Mouse (Mus musculus) G1E (cell line): ENCODE measurements around the gene Rccd1. TPM values are rescaled to one million over a fixed set of nuclear protein-coding genes. Genes with fewer than 3 reads are reported as not detected.
A peak's percentile ranks its signal among the peaks of the same experiment; 100 is the strongest.
"Not testable (repeated sequence)": the region's sequence is repeated elsewhere in the genome, so short reads cannot be mapped to it uniquely, and the experiment has no call there.

ENCODE experiments used
- ATAC-seq: 2 replicates; pipeline ENCODE4 v1.8.0; 2016; ENCODE audit warnings: mild to moderate bottlenecking; ENCODE audit not compliant: insufficient number of reproducible peaks, poor library complexity, low FRiP score, severe bottlenecking; ENCODE audit errors: extremely low read depth
- DNase-seq: peaks from one replicate; pipeline ENCODE4 v3.0.0; 2012; ENCODE audit warnings: low spot score
- H3K27me3 ChIP-seq: 2 replicates; pipeline ENCODE4 v1.6.1; 2012; ENCODE audit warnings: mild to moderate bottlenecking, low read length, inconsistent platforms; ENCODE audit not compliant: insufficient read depth
- H3K36me3 ChIP-seq: replicated peaks from 2 replicates; pipeline ENCODE3; 2012; ENCODE audit warnings: mild to moderate bottlenecking, inconsistent platforms
- H3K4me1 ChIP-seq: 2 replicates; pipeline ENCODE4 v1.6.1; 2012; ENCODE audit warnings: low read depth, low read length, inconsistent platforms, mixed read lengths; ENCODE audit not compliant: insufficient read depth
- H3K4me3 ChIP-seq: 2 replicates; pipeline ENCODE4 v1.5.1; 2012; ENCODE audit warnings: low read depth, mild to moderate bottlenecking, inconsistent platforms, low read length, moderate library complexity, mixed read lengths
- H3K9me3 ChIP-seq: replicated peaks from 2 replicates; pipeline ENCODE4 v1.6.1; 2012; ENCODE audit warnings: inconsistent platforms
- CTCF ChIP-seq: IDR thresholded peaks from 2 replicates; pipeline ENCODE4 v1.5.1; 2012; ENCODE audit warnings: low read depth, low read length, inconsistent platforms, mixed read lengths
- GATA1 ChIP-seq: IDR thresholded peaks from 2 replicates; pipeline ENCODE4 v1.6.1; 2012; ENCODE audit warnings: borderline replicate concordance, low read length, inconsistent platforms, mixed read lengths
- GATA2 ChIP-seq: IDR thresholded peaks from 2 replicates; pipeline ENCODE4 v1.6.1; 2012; ENCODE audit warnings: low read depth, low read length, inconsistent platforms, borderline replicate concordance
- POLR2AphosphoS5 ChIP-seq: IDR thresholded peaks from 2 replicates; pipeline ENCODE4 v1.6.1; 2012; ENCODE audit warnings: low read depth, low read length, inconsistent platforms; ENCODE audit not compliant: insufficient replicate concordance
- TAL1 ChIP-seq: conservative IDR thresholded peaks from 2 replicates; pipeline ENCODE4 v1.6.1; 2012; ENCODE audit warnings: low read depth, low read length, inconsistent platforms, mixed read lengths
- polyA plus RNA-seq: library from polyadenylated mRNA; stranded (reverse); fragments of >175 nt; gene quantifications from 2 replicates; pipeline ENCODE4 v1.2.3, GENCODE M21; 2012
- total RNA-seq, 2 experiments: library from RNA; stranded (forward) in 1 of 2; stranded (reverse) in 1 of 2; fragments of 200-1000 nt in 1 of 2; fragments of >200 nt in 1 of 2; fragmentation: Nextera tagmentation in 1 of 2; gene quantifications; 2 replicates each; pipeline ENCODE4 v1.2.3; 2014 to 2017

The Rccd1 gene
- total and polyA plus RNA-seq, 3 experiments = 14.3 to 27.8 (median 25.8) TPM

DNA sequence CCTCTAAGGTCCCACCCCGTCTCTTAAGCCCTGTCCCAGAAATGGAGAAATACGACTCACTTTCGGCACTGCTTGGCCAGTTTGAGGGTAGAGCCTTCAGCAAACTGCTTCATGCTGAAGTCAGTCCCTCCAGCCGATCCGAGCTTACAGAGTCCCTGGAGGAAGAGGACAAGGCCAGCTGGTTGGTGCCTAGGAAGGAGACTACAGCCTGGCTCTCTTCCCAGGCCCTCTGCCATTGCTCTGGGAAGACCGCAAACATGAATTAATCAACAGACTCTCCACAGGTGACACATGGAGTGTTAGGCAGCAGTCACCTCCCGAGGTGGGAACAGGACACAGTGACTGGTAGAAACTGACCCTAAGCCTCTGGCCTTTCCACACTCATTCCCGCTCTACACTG lies 6.0 kb upstream of the Rccd1 start:
- Histone ChIP-seq H3K9me3 (peaks cover 7% of the 10 kb centered on the region), H3K27me3 (no peaks in the 10 kb centered on the region; the same call in 1 of the 2 replicates), H3K4me1 (peaks cover 12% of the 10 kb centered on the region), H3K4me3 (no peak overlapping the region), H3K36me3 (peaks cover 100% of the 10 kb centered on the region)
- TF ChIP-seq CTCF (no peak), TAL1 (no peak), GATA2 (no peak), POLR2AphosphoS5 (no peak), GATA1 (no peak)
- DNase-seq = no peak
- ATAC-seq = no peak

DNA sequence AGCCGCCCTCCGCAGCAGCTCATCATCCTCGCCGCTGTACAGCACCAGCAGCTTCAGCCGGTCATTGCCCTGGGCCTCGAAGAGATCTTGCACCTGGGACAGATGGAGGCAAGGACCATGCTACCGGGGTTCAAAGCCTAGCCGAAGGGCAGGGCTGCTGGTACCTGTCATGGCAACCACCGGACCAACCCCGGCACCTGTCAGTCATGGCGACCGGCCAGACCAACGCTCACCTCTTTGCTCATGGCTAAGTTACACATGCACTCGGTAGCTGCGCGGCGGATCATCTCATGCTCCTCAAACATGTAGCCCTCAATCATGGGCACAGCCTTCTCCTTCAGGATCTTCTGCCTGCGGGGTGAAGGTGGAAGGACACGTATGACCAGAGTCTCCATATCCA lies 1.8 kb upstream of the Rccd1 start:
- Histone ChIP-seq H3K4me3 (no peak overlapping the region), H3K36me3 (peaks cover 70% of the 10 kb centered on the region), H3K27me3 (no peaks in the 10 kb centered on the region), H3K9me3 (no peaks in the 10 kb centered on the region), H3K4me1 (peaks cover 37% of the 10 kb centered on the region)
- ATAC-seq (no peak), DNase-seq (no peak)
- TF ChIP-seq CTCF (no peak), POLR2AphosphoS5 (no peak), TAL1 (no peak), GATA1 (no peak), GATA2 (no peak)

DNA sequence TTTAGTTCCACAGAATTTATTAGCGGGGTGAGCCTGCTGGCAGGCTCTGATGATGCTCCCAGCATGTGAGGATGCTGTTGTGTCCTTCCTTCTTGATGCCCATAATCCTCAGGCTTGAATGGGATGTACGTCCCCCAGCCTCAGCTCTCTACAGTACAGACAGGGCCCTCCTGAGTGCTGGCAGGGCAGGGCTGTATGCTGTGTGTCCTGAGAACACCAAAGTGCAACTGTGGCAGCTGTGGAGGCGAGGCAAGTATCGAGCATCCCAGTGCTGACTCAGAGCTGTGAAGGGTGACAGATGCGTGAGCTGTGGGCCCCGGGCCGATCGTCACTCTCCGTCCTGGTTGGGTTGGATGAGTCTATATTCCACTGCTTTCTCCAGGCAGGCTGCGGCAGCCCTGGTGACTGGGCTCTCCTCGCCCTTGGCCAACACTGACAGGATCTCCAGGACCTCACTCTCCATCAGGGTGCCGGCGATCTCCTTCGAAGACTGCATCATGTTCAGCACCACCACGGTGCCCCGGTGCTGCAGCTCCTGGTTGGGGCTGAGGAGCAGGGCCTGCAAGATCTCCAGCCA lies 1.1 kb upstream of the Rccd1 start:
- Histone ChIP-seq H3K4me1 (peaks cover 44% of the 10 kb centered on the region), H3K27me3 (no peaks in the 10 kb centered on the region), H3K36me3 (peaks cover 70% of the 10 kb centered on the region), H3K9me3 (no peaks in the 10 kb centered on the region), H3K4me3 (peak overlapping the region; percentile 23; the same call in 1 of the 2 replicates)
- no peak for TF ChIP-seq TAL1
- no peak for TF ChIP-seq GATA1
- TF ChIP-seq CTCF = no peak
- no peak for TF ChIP-seq POLR2AphosphoS5
- no peak for TF ChIP-seq GATA2
- DNase-seq (no peak), ATAC-seq (no peak)

DNA sequence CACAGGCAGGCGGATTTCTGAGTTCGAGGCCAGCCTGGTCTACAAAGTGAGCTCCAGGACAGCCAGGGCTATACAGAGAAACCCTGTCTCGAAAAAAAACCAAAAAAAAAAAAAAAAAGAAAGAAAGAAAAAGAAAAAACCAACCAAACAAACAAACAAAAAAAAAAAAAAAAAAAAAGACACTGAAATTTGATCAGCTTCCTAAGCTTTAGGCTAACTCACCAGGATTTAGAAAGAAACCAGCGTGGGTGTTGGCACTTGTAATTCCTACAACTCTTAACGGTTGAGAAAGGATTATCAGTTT lies 514 bp upstream of the Rccd1 start:
- H3K27me3 ChIP-seq, H3K9me3 ChIP-seq, DNase-seq, ATAC-seq, H3K4me3 ChIP-seq: not testable (repeated sequence)
- H3K36me3 ChIP-seq = peaks cover 70% of the 10 kb centered on the region
- peaks cover 50% of the 10 kb centered on the region for H3K4me1 ChIP-seq

DNA sequence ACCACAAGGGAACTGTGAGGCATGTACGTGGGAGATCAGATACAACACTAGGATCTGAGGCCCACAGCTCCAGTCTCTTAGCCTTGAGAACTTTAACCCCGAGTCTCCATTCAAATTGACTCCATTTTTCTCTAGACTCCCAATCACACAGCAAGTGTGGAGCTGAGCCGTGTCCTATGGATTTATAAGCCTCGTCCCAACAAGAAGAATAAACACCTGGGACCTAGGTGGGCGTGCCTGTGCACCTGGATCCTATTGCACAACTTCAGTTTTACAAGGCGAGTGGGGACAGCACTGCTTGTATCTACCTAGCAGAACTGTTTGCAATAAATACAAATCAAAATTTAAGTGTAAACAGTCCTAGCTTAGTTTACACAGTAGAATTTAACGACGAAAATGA lies 918 bp downstream of the Rccd1 start:
- Histone ChIP-seq H3K36me3 (peaks cover 70% of the 10 kb centered on the region), H3K27me3 (no peaks in the 10 kb centered on the region), H3K4me3 (peak overlapping the region; percentile 79), H3K4me1 (peaks cover 56% of the 10 kb centered on the region), H3K9me3 (no peaks in the 10 kb centered on the region)
- ATAC-seq (no peak), DNase-seq (no peak)
- TF ChIP-seq GATA1 = no peak
- no peak for TF ChIP-seq GATA2
- TF ChIP-seq TAL1 = no peak
- no peak for TF ChIP-seq POLR2AphosphoS5
- TF ChIP-seq CTCF = no peak

DNA sequence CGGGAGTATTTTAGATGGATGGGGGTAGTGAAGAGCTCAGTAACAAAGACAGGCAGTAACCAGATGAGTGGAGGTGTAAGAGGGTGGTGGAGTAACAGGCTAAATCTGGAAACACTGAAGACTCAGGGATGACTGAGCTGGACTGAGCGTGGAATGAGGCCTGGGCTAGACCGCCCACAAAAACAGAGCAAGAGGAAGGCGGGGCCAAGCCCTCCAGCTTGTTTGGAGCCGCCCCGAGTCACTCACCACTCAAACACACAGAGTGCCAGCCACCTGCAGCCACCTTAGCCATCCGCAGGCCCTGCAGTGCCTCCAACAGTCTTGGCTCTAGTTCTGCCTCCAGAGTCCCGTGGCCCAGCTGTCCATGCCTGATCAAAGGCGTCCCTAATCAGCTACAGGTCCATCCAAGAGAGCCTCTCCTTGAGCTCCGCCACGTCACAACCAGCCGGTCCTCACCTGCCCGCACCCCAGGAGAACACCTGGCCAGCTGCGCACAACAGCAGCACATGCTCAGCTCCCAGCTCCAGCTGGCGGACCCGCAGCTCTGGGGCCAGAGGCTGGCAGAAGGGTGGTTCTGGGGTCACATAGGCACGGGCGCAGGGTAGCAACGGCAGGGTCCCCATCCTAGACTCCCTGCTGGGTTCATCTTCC lies 4.3 kb downstream of the Rccd1 start:
- no peak for TF ChIP-seq GATA1
- no peak for TF ChIP-seq GATA2
- TF ChIP-seq POLR2AphosphoS5 = no peak
- no peak for TF ChIP-seq CTCF
- Histone ChIP-seq H3K36me3 (peaks cover 62% of the 10 kb centered on the region), H3K4me1 (peaks cover 42% of the 10 kb centered on the region), H3K4me3 (peak overlapping the region; percentile 0; the same call in 1 of the 2 replicates), H3K9me3 (no peaks in the 10 kb centered on the region), H3K27me3 (no peaks in the 10 kb centered on the region)
- DNase-seq (no peak), ATAC-seq (no peak)

DNA sequence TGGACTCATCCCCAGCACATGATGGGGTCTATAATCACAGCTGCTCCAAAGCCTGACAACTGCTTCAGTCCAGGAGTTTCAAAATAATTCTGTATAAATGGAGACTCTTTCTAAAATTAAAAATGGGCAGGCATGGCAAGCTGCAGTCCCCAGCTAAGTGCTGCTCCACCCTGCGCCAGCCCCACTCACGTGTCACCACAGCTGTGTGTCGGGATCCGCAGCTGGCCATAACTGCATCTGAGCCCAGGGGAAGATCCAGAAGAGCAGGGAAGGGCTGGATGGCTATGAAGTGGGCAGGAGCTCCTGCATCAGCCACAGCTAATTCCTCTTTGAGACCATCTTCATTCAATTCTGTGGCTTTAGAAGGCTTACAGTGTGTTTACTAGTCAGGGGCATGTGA lies 5.6 kb downstream of the Rccd1 start:
- DNase-seq (no peak), ATAC-seq (no peak)
- H3K27me3 ChIP-seq = no peaks in the 10 kb centered on the region
- no peak for TF ChIP-seq CTCF
- no peak for TF ChIP-seq GATA2
- no peak overlapping the region for H3K4me3 ChIP-seq
- H3K4me1 ChIP-seq = peaks cover 40% of the 10 kb centered on the region
- H3K9me3 ChIP-seq = no peaks in the 10 kb centered on the region
- peaks cover 74% of the 10 kb centered on the region for H3K36me3 ChIP-seq
